Mouse (Mus musculus) liver, embryonic 14.5 days (tissue): ENCODE measurements around the gene Ppp1r17. TPM values are rescaled to one million over a fixed set of nuclear protein-coding genes. Genes with fewer than 3 reads are reported as not detected.

ENCODE experiments used
- ATAC-seq: fragments of 200-750 bp; cut with Nextera tagmentation; 2 replicates; pipeline ENCODE4 v1.8.0; 2017; ENCODE audit warnings: moderate number of reproducible peaks, mild to moderate bottlenecking, moderate library complexity; ENCODE audit not compliant: insufficient read depth
- DNase-seq, 3 experiments: peaks; one replicate each; pipeline ENCODE4 v3.0.0-alpha.2; 2012 to 2013; ENCODE audit warnings: low read depth in 3 of 3, low spot score in 3 of 3
- H3K27ac ChIP-seq: fragments of 300-500 bp; sonication (generic); 2 replicates; pipeline ENCODE4 v1.5.1; 2014; ENCODE audit warnings: moderate library complexity, mild to moderate bottlenecking, control low read depth, inconsistent platforms
- H3K27me3 ChIP-seq: fragments of 300-500 bp; sonication (generic); 2 replicates; pipeline ENCODE4 v1.6.1; 2014; ENCODE audit warnings: mild to moderate bottlenecking, low read length, moderate library complexity; ENCODE audit not compliant: control insufficient read depth, insufficient read depth
- H3K36me3 ChIP-seq: fragments of 300-500 bp; sonication (generic); replicated peaks from 2 replicates; pipeline ENCODE4 v1.6.1; 2014; ENCODE audit warnings: low read depth; ENCODE audit not compliant: control insufficient read depth, insufficient read depth
- H3K4me1 ChIP-seq, 2 experiments: fragments of 200-500 bp in 1 of 2; fragments of 300-500 bp in 1 of 2; sonication (generic) in 1 of 2; replicated peaks; 2 replicates each; pipeline ENCODE4 v1.6.1; 2012 to 2014; ENCODE audit warnings: antibody characterized with exemption in 1 of 2, inconsistent platforms in 1 of 2, low read length in 1 of 2; ENCODE audit not compliant: control insufficient read depth in 2 of 2, insufficient read depth in 2 of 2
- H3K4me2 ChIP-seq: fragments of 300-500 bp; sonication (generic); 2 replicates; pipeline ENCODE4 v1.6.1; 2014; ENCODE audit warnings: low read depth, mild to moderate bottlenecking, control low read depth, moderate library complexity
- H3K4me3 ChIP-seq, 2 experiments: fragments of 200-500 bp in 1 of 2; fragments of 300-500 bp in 1 of 2; sonication (generic) in 1 of 2; 2 replicates each; pipeline ENCODE4 v1.5.1; 2012 to 2014; ENCODE audit warnings: low read depth in 2 of 2, low read length in 2 of 2, mild to moderate bottlenecking in 2 of 2, control low read depth in 1 of 2, inconsistent platforms in 1 of 2, moderate library complexity in 1 of 2; ENCODE audit not compliant: insufficient read depth in 1 of 2
- H3K9ac ChIP-seq: fragments of 300-500 bp; sonication (generic); replicated peaks from 2 replicates; pipeline ENCODE4 v1.6.1; 2014; ENCODE audit warnings: mild to moderate bottlenecking, control low read depth, moderate library complexity
- H3K9me3 ChIP-seq: fragments of 300-500 bp; sonication (generic); 2 replicates; pipeline ENCODE4 v1.6.1; 2016; ENCODE audit warnings: low read length, mixed read lengths; ENCODE audit not compliant: control insufficient read depth
- CTCF ChIP-seq: IDR thresholded peaks from 2 replicates; pipeline ENCODE4 v1.5.1; 2016; ENCODE audit warnings: antibody characterized with exemption, low read depth, control low read depth
- EP300 ChIP-seq: IDR thresholded peaks from 2 replicates; pipeline ENCODE4 v1.6.1; 2016; ENCODE audit warnings: antibody characterized with exemption, low read depth
- WGBS: fragments of 180-500 bp; shearing (Covaris S2); extraction: QIAGEN DNeasy Blood & Tissue Kit; methylation state at CpG from one replicate; pipeline ENCODE4 v1.1.7; 2014; ENCODE audit not compliant: insufficient replicate concordance; 5-methylcytosine and 5-hydroxymethylcytosine counted together
- polyA plus RNA-seq, 2 experiments: library from polyadenylated mRNA; depleted of rRNA in 1 of 2; stranded (reverse) in 1 of 2; unstranded in 1 of 2; fragments of >200 nt; fragmentation: Nextera tagmentation in 1 of 2; extraction: Ambion mirVana in 1 of 2; gene quantifications; 2 replicates each; pipeline versions ENCODE4 v1.2.1 to v1.2.3; 2012 to 2014

Gene Ppp1r17
- polyA plus RNA-seq, 2 experiments, result not detected

DNA sequence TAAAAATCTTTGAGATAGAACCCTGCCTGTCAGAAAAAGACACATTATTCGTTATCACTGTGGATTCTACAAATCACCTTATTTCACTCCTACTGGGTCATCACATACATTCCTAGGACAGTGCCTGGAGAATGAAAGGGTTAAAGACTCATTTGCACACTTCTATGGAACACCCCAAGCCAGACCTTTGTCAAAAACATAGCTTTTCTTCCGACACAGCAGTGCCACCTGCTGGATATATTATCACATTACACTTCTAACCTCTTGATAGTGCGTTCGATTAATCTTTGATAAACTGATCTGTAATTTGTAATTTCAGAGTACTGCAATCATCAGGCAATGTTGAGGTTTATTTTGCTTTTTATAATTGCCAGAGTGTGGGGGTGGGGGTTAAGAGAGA is 31.8 kb downstream of the Ppp1r17 start:
- Histone ChIP-seq H3K9me3 (no peaks in the 10 kb centered on the region), H3K4me1 (no peaks in the 10 kb centered on the region), H3K9ac (no peak overlapping the region), H3K36me3 (no peaks in the 10 kb centered on the region), H3K27me3 (no peaks in the 10 kb centered on the region), H3K4me3 (no peak overlapping the region), H3K4me2 (no peak overlapping the region), H3K27ac (no peak overlapping the region)
- TF ChIP-seq CTCF (peak; percentile 56), EP300 (no peak)
- WGBS, result 28% methylated on average over 4 of the region's 4 CpGs
- no peak for ATAC-seq
- peak in 1 of 3 experiments; percentile 1 for DNase-seq

DNA sequence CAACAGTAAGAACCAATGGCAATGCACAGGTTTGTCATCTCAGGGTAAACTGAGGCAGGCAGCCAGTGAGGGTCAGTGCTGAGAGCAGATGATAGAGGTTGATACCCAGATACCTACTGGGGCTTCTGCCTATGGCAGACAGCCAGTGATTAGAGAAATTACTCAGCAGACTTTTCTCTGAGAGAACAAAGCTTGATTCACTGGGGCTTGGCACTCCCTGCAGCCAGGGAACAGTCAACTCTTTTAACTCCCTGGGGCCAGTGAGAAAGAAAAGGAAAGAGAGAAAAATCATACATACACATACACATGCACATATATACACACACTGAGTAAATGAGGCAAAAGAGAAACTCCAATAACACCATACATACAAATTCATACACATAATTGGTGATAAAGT is 46.4 kb downstream of the Ppp1r17 start:
- no peak for TF ChIP-seq EP300
- no peak for TF ChIP-seq CTCF
- Histone ChIP-seq H3K27me3 (no peaks in the 10 kb centered on the region), H3K4me2 (no peak overlapping the region), H3K4me1 (no peaks in the 10 kb centered on the region), H3K36me3 (no peaks in the 10 kb centered on the region), H3K9ac (no peak overlapping the region), H3K4me3 (no peak overlapping the region), H3K27ac (no peak overlapping the region), H3K9me3 (no peaks in the 10 kb centered on the region)
- no peak for DNase-seq
- no peak for ATAC-seq

DNA sequence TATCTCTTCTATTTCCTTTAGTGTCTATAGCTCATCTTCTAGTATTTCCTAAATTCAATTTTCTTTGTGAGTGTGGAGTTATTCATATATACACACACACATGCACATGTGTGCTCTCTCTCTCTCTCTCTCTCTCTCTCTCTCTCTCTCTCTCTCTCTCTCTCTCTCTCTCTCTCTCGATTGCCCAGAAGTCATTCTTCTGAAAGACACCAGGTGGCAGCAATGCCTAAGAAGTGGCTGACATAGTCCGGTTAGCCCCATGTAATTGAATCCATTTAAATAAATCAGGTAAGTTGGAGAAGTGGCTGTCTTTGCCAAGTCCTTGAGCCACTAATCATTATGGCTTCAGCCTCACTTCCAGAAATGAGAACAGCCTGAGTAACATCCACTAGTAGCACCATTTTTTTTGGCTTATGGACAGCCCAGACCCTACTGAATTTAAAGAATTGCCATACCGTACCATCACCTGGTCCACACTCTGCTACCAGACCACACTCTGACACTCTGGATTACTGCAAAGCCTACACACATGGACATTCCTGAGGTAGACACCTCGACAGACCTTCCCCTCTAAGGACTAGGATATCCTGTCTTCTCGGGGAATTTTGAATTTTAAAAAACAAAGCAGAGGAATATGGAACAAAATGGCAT is 49.5 kb downstream of the Ppp1r17 start:
- Histone ChIP-seq H3K9me3 (no peaks in the 10 kb centered on the region), H3K9ac (no peak overlapping the region), H3K4me2 (no peak overlapping the region), H3K27me3 (no peaks in the 10 kb centered on the region), H3K4me3 (no peak overlapping the region), H3K27ac (no peak overlapping the region), H3K4me1 (no peaks in the 10 kb centered on the region), H3K36me3 (no peaks in the 10 kb centered on the region)
- peak in 1 of 3 experiments; percentile 1 for DNase-seq
- TF ChIP-seq EP300 (no peak), CTCF (peak; percentile 38; the same call in 1 of the 2 replicates)
- 31% methylated on average over 5 of the region's 5 CpGs for WGBS
- no peak for ATAC-seq

DNA sequence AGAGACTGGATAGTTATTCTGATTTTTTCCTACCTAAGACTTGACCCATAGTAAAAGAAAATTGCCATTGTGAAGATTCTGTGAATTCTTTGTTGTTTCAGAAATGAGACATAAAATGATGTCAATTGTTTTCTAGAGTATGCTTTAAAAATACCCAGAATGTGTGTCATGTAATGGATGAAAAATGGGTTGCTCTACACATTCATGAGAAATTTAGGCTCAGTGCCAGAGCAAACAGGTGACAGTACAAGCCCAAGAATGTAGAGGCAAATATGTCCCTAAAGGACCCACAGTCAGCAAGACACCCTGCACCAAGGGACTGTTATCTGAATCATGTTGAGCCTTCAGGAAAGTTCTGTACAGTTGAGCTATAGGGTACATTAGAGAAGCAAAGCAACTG is 51.2 kb downstream of the Ppp1r17 start:
- H3K4me1 ChIP-seq, result no peaks in the 10 kb centered on the region
- H3K27ac ChIP-seq, result no peak overlapping the region
- TF ChIP-seq EP300 (no peak), CTCF (no peak)
- no peak overlapping the region for H3K4me3 ChIP-seq
- H3K9me3 ChIP-seq, result no peaks in the 10 kb centered on the region
- H3K36me3 ChIP-seq, result no peaks in the 10 kb centered on the region
- no peaks in the 10 kb centered on the region for H3K27me3 ChIP-seq
- no peak overlapping the region for H3K4me2 ChIP-seq
- no peak for DNase-seq
- H3K9ac ChIP-seq, result no peak overlapping the region
- ATAC-seq, result no peak

DNA sequence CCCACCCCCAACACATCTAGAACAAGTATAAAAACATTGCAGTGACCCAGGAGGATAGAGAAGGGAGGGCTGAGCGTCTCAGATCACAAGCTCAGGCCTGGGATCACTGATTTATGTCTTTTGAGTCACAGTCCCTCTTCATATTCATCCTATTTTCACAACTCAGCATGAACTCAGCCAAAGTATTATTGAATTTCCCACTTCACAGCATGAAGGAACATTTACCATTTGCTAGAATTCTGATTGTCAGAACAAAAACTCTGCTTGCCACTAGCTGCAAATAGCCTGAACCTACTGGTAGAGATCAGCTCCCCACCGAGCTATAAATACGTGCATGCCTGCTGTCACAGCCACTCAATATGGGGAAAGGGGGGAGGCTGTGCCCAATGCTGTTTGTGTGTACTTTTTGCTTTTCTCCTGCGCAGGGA is 59.1 kb downstream of the Ppp1r17 start:
- H3K4me1 ChIP-seq, result no peaks in the 10 kb centered on the region
- H3K27ac ChIP-seq, result no peak overlapping the region
- H3K27me3 ChIP-seq, result no peaks in the 10 kb centered on the region
- H3K36me3 ChIP-seq, result no peaks in the 10 kb centered on the region
- no peak overlapping the region for H3K9ac ChIP-seq
- 45% methylated on average over 4 of the region's 4 CpGs for WGBS
- ATAC-seq (no peak), DNase-seq (no peak)
- H3K9me3 ChIP-seq, result no peaks in the 10 kb centered on the region
- no peak overlapping the region for H3K4me3 ChIP-seq
- H3K4me2 ChIP-seq, result no peak overlapping the region
- no peak for TF ChIP-seq EP300
- no peak for TF ChIP-seq CTCF

Other genes with a start within 250 kb of the Ppp1r17 start
- not detected in 2 replicates for gene Itprid1, start 180.6 kb upstream of the Ppp1r17 start, polyA plus RNA-seq (2012; rRNA removed)
- not detected in 2 replicates for gene Itprid1, start 180.6 kb upstream of the Ppp1r17 start, polyA plus RNA-seq (2014; fragmentation: Nextera tagmentation; extraction: Ambion mirVana)